Mouse (Mus musculus): Measurements from ENCODE around the gene Plod1. TPM values are rescaled to one million over a fixed set of nuclear protein-coding genes. Genes with fewer than 3 reads are reported as not detected.

The Plod1 gene
- polyA plus RNA-seq, 1 experiment from 2014 or later: 40.0 TPM

GRCm38 (mm10) chr4:147947511-147947910 is 10.9 kb upstream of the Plod1 start:
- WGBS: 31% methylated on average over 2 of the region's 2 CpGs
- H3K4me1 ChIP-seq (ENCODE audit: insufficient read depth): no peaks in the 10 kb centered on the region
- no peak overlapping the region for H3K9ac ChIP-seq
- DNase-seq (no peak), ATAC-seq (ENCODE audit: insufficient read depth) (0 out of 2 replicates have a peak, but pooled peaks have one; percentile 30)
- H3K27me3 ChIP-seq (ENCODE audit: insufficient read depth, low read length): no peaks in the 10 kb centered on the region
- H3K4me3 ChIP-seq (ENCODE audit: low read depth, low read length): no peak overlapping the region
- no peak overlapping the region for H3K4me2 ChIP-seq
- no peak overlapping the region for H3K27ac ChIP-seq (ENCODE audit: low read depth)
- TF ChIP-seq CTCF (IDR thresholded peaks at IDR 0.05; ENCODE audit: low read depth): no peak
- peaks cover 39% of the 10 kb centered on the region for H3K36me3 ChIP-seq (ENCODE audit: insufficient read depth)
- no peaks in the 10 kb centered on the region for H3K9me3 ChIP-seq (ENCODE audit: low read depth, low read length)

GRCm38 (mm10) chr4:147943005-147943404 is 6.4 kb upstream of the Plod1 start:
- peak overlapping the region; percentile 97; the same call in 1 of the 2 replicates for H3K4me2 ChIP-seq
- peaks cover 39% of the 10 kb centered on the region for H3K36me3 ChIP-seq (ENCODE audit: insufficient read depth)
- peaks cover 14% of the 10 kb centered on the region for H3K4me1 ChIP-seq (ENCODE audit: insufficient read depth)
- H3K9me3 ChIP-seq (ENCODE audit: low read depth, low read length): no peaks in the 10 kb centered on the region
- 89% methylated on average over 1 of the region's 1 CpGs for WGBS
- ATAC-seq (ENCODE audit: insufficient read depth) (no peak), DNase-seq (no peak)
- TF ChIP-seq CTCF (IDR thresholded peaks at IDR 0.05; ENCODE audit: low read depth): no peak
- no peaks in the 10 kb centered on the region for H3K27me3 ChIP-seq (ENCODE audit: insufficient read depth, low read length)
- H3K9ac ChIP-seq: no peak overlapping the region
- H3K4me3 ChIP-seq (ENCODE audit: low read depth, low read length): no peak overlapping the region
- H3K27ac ChIP-seq (ENCODE audit: low read depth): no peak overlapping the region

GRCm38 (mm10) chr4:147941045-147942020 is 4.8 kb upstream of the Plod1 start:
- Histone ChIP-seq H3K4me2 (peak overlapping the region; percentile 97), H3K4me3 (ENCODE audit: low read depth, low read length) (peak overlapping the region; percentile 88), H3K9ac (peak overlapping the region; percentile 79), H3K27me3 (ENCODE audit: insufficient read depth, low read length) (no peaks in the 10 kb centered on the region), H3K27ac (ENCODE audit: low read depth) (no peak overlapping the region), H3K4me1 (ENCODE audit: insufficient read depth) (peaks cover 14% of the 10 kb centered on the region), H3K36me3 (ENCODE audit: insufficient read depth) (peaks cover 23% of the 10 kb centered on the region), H3K9me3 (ENCODE audit: low read depth, low read length) (no peaks in the 10 kb centered on the region)
- DNase-seq (peak; percentile 22), ATAC-seq (ENCODE audit: insufficient read depth) (peak; percentile 32)
- no peak for TF ChIP-seq CTCF (IDR thresholded peaks at IDR 0.05; ENCODE audit: low read depth)
- WGBS: 5% methylated on average over 80 of the region's 88 CpGs

GRCm38 (mm10) chr4:147940576-147941044 is 4.0 kb upstream of the Plod1 start, which contains the start of gene 2510039O18Rik:
Gene 2510039O18Rik, plus strand, starts transcription at chr4:147940895.
- peaks cover 19% of the 10 kb centered on the region for H3K4me1 ChIP-seq (ENCODE audit: insufficient read depth)
- DNase-seq (peak; percentile 96), ATAC-seq (ENCODE audit: insufficient read depth) (peak; percentile 62)
- no peaks in the 10 kb centered on the region for H3K9me3 ChIP-seq (ENCODE audit: low read depth, low read length)
- peak within 1 kb of the TSS; percentile 97 for H3K4me2 ChIP-seq
- peak within 1 kb of the TSS; percentile 81 for H3K27ac ChIP-seq (ENCODE audit: low read depth)
- WGBS: 1% methylated on average over 34 of the region's 35 CpGs
- peak within 1 kb of the TSS; percentile 88 for H3K4me3 ChIP-seq (ENCODE audit: low read depth, low read length)
- TF ChIP-seq CTCF (IDR thresholded peaks at IDR 0.05; ENCODE audit: low read depth): no peak
- H3K9ac ChIP-seq: peak within 1 kb of the TSS; percentile 79
- peaks cover 16% of the 10 kb centered on the region for H3K36me3 ChIP-seq (ENCODE audit: insufficient read depth)
- no peaks in the 10 kb centered on the region for H3K27me3 ChIP-seq (ENCODE audit: insufficient read depth, low read length)

- peak overlapping the region; percentile 97 for H3K4me2 ChIP-seq
- no peak overlapping the region for H3K9ac ChIP-seq
- WGBS: 37% methylated on average over 9 of the region's 9 CpGs
- H3K27ac ChIP-seq (ENCODE audit: low read depth): peak overlapping the region; percentile 81
- 0 out of 2 replicates have a peak overlapping the region, but pooled peaks have one; percentile 88 for H3K4me3 ChIP-seq (ENCODE audit: low read depth, low read length)
- DNase-seq (peak; percentile 80), ATAC-seq (ENCODE audit: insufficient read depth) (no peak)
- peaks cover 19% of the 10 kb centered on the region for H3K4me1 ChIP-seq (ENCODE audit: insufficient read depth)
- no peak for TF ChIP-seq CTCF (IDR thresholded peaks at IDR 0.05; ENCODE audit: low read depth)
- peaks cover 11% of the 10 kb centered on the region for H3K36me3 ChIP-seq (ENCODE audit: insufficient read depth)
- H3K9me3 ChIP-seq (ENCODE audit: low read depth, low read length): no peaks in the 10 kb centered on the region
- no peaks in the 10 kb centered on the region for H3K27me3 ChIP-seq (ENCODE audit: insufficient read depth, low read length)
Observed at GRCm38 (mm10) chr4:147940111-147940510, 3.5 kb upstream of the Plod1 start.

GRCm38 (mm10) chr4:147938148-147939096 is 1.9 kb upstream of the Plod1 start:
- H3K4me3 ChIP-seq (ENCODE audit: low read depth, low read length): no peak overlapping the region
- DNase-seq (peak; percentile 65), ATAC-seq (ENCODE audit: insufficient read depth) (no peak)
- H3K9me3 ChIP-seq (ENCODE audit: low read depth, low read length): no peaks in the 10 kb centered on the region
- no peak overlapping the region for H3K4me2 ChIP-seq
- TF ChIP-seq CTCF (IDR thresholded peaks at IDR 0.05; ENCODE audit: low read depth): no peak
- peaks cover 19% of the 10 kb centered on the region for H3K4me1 ChIP-seq (ENCODE audit: insufficient read depth)
- no peaks in the 10 kb centered on the region for H3K27me3 ChIP-seq (ENCODE audit: insufficient read depth, low read length)
- no peak overlapping the region; the same call in 1 of the 2 replicates for H3K27ac ChIP-seq (ENCODE audit: low read depth)
- no peak overlapping the region for H3K9ac ChIP-seq
- H3K36me3 ChIP-seq (ENCODE audit: insufficient read depth): no peaks in the 10 kb centered on the region
- whole genome bisulfite sequencing: 51% methylated on average over 14 of the region's 14 CpGs

All from lung, embryonic 14.5 days (tissue).